Mouse (Mus musculus): Measurements from ENCODE around the gene Boll.

GRCm38 (mm10) chr1:55301077-55301476, 62.2 kb downstream of the Boll start:
- TF ChIP-seq POLR2A (IDR thresholded peaks at IDR 0.05; ENCODE audit: borderline replicate concordance, extremely low read depth, insufficient read depth, insufficient read length, poor library complexity, severe bottlenecking) (no peak), CTCF (IDR thresholded peaks at IDR 0.05; ENCODE audit: borderline replicate concordance, extremely low read depth, insufficient read depth, insufficient read length) (no peak)
